Mouse (Mus musculus) colon, adult 2 months (tissue): ENCODE results near the gene Msl1. TPM values are rescaled to one million over a fixed set of nuclear protein-coding genes. Genes with fewer than 3 reads are reported as not detected.

Experiments used
- polyA plus RNA-seq: library from polyadenylated mRNA; depleted of rRNA; stranded (reverse); fragments of >200 nt; gene quantifications from 2 replicates; pipeline ENCODE4 v1.2.3, GENCODE M21; 2012; rRNA removed

Gene Msl1
- 41.3 and 41.4 TPM in 2 replicates for polyA plus RNA-seq

DNA sequence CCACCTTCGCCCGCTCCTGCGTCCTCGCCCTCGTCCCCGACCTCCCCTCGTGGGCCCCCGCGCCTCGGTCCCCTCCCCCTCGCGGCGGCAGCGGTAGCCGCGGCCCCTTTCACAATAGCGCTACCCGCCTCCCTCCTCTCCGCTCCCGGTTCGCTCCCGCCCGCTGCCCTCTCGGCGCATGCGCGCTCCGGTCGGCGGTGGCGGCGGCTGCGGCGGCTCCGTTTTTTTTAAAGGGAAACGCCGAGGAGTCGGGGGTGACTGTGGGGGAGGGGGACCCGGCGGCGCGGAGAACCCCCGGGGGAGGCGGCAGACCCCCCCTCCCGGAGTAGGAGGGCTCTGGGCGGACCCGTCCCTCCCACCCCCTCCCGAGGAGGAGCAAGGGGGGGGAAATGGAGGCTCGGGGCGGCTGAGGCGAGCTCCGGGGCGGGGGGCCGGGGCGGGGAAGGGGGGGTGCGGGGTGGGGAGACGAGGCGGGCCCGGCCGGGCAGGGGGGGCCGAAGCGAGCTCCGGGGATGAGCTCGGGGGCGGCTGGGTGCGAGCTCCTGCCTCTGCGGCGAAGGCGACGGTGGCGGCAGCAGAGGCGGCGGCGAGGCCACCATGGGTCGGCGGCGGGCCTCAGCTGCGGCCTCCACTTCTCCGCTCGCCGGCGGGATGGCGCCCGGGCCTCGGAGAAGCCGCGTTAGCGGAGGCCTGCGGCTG, at the start of gene Msl1:
Msl1 (plus strand) TSS at position 502 of the 699 bp plus-strand sequence.

DNA sequence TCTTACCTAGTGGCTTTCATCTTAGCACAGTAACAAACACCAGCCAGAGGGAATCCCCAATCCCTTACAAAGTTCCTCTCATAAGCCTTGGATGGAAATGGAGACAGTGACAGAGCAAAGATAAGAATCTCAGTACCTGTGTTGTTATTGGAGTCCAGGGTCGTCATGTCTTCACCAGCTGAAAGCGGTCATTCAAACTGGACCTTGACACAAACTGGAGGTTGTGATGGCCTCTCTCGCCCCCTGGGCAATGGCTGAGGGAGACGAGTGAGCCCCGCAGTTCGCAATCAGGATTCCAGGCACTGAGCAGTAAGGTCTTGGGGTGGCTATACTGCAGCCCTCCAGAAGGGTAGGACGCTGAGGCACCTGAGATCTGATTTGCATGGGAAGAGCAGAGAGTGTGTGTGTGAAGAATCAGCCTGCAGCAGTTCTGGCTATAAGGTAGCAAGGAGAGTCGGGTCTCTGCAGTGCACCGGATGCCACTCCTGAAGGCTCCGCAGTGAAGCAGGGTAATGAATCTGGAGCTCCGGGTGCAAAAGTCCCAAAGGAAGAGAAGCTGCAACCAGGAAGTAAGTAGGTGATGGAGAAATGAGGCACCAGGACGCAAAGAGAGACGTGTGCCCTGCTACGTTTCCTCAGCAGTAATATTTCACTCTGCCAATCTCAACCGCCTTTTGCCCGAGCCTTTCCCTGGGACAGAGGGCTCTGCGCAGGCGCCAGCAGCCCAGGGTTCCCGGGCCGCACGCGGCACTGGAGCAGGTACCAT, 20.6 kb upstream of the Msl1 start, which contains the start of gene Nr1d1:
Nr1d1 (minus strand) TSS at position 752 of the 766 bp plus-strand sequence.

DNA sequence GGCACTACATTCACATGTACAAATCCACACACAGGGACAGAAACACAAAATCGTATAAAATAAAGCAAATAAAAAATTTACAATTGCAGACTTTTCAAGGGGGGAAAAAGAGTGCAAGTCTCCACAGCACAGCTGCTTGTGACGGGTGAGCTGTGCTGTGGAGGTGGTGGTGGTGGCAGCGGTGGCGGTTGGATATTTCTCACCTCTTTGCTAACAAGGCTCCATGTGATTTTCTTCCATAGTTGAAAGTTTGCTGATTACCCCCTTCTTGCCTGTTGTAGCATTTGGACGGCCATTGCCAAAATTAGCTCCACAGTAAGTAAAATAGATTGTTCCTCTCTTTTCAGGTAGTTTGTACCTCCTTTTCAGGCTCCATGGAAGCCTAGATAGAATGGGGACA, 9.3 kb downstream of the Msl1 start, which contains the start of gene Casc3:
Casc3 (plus strand) TSS at position 301 of the 400 bp plus-strand sequence.

DNA sequence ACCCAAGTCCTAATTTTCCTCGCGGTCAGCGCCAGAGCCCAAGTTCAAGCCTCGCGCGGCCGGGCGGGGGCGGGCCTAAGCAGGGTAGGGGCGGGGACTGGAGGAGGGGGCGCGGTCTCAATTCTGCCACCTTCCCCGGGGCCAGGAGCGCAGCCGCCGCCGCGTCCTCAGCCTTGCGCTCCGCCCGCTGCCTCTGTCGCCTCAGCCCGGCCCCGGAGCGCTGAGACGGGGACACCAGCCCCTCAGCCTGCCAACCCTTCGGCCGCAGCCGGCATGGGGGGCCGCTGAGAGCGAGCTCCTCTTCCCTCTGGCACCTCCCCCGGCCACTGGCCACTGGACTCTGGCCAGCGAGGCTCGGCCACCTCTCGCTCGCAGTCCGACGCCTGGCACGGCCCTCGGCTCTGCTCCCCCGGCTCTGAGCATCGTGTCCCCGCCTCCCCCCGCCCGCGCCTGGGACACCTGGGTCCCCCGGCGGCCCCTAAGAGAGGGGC, 41.4 kb downstream of the Msl1 start, which contains the start of gene Rapgefl1:
Rapgefl1 (plus strand) TSS at position 135 of the 491 bp plus-strand sequence.

Other genes with a start within 250 kb of the Msl1 start
- 2.0 and 3.7 TPM in 2 replicates for gene Ikzf3, start 249.5 kb upstream of the Msl1 start, polyA plus RNA-seq
- 0.07 TPM in 1 of 2 replicates, not detected in the other for gene Zpbp2, start 244.4 kb upstream of the Msl1 start, polyA plus RNA-seq
- 45.6 and 52.7 TPM in 2 replicates for gene Ormdl3, start 208.1 kb upstream of the Msl1 start, polyA plus RNA-seq
- gene Lrrc3c, start 197.2 kb upstream of the Msl1 start, polyA plus RNA-seq = not detected in 2 replicates
- not detected in 2 replicates for gene Gm12355, start 169.9 kb upstream of the Msl1 start, polyA plus RNA-seq
- not detected in 2 replicates for gene Gsdma3, start 169.2 kb upstream of the Msl1 start, polyA plus RNA-seq
- gene Gsdma2, start 148.8 kb upstream of the Msl1 start, polyA plus RNA-seq = not detected in 2 replicates
- 0.69 and 0.73 TPM in 2 replicates for gene Gsdma, start 131.2 kb upstream of the Msl1 start, polyA plus RNA-seq
- gene Psmd3, start 113.0 kb upstream of the Msl1 start, polyA plus RNA-seq = 141 and 155 TPM in 2 replicates
- gene Csf3, start 94.3 kb upstream of the Msl1 start, polyA plus RNA-seq = 0.15 TPM in 1 of 2 replicates, not detected in the other
- 55.2 and 59.0 TPM in 2 replicates for gene Med24, start 66.1 kb upstream of the Msl1 start, polyA plus RNA-seq
- gene Thra, start 54.9 kb upstream of the Msl1 start, polyA plus RNA-seq = 92.5 and 95.9 TPM in 2 replicates
- gene Nr1d1, start 20.2 kb upstream of the Msl1 start, polyA plus RNA-seq = 109 and 137 TPM in 2 replicates
- 29.8 and 31.0 TPM in 2 replicates for gene Casc3, start 9.4 kb downstream of the Msl1 start, polyA plus RNA-seq
- 101 and 113 TPM in 2 replicates for gene Rapgefl1, start 41.3 kb downstream of the Msl1 start, polyA plus RNA-seq
- 13.4 and 17.6 TPM in 2 replicates for gene Wipf2, start 68.1 kb downstream of the Msl1 start, polyA plus RNA-seq
- 0.47 and 0.62 TPM in 2 replicates for gene Cdc6, start 112.3 kb downstream of the Msl1 start, polyA plus RNA-seq
- gene Rara, start 132.3 kb downstream of the Msl1 start, polyA plus RNA-seq = 29.3 and 34.7 TPM in 2 replicates
- gene Gjd3, start 187.5 kb downstream of the Msl1 start, polyA plus RNA-seq = 3.7 and 5.6 TPM in 2 replicates
- gene Top2a, start 228.7 kb downstream of the Msl1 start, polyA plus RNA-seq = 4.7 and 5.1 TPM in 2 replicates
- gene Igfbp4, start 245.7 kb downstream of the Msl1 start, polyA plus RNA-seq = 226 and 235 TPM in 2 replicates